Mouse (Mus musculus): ENCODE results near the gene Rnf207.

GRCm38 (mm10) chr4:152260451-152260850 lies 58.3 kb downstream of the Rnf207 start:
- TF ChIP-seq CTCF (IDR thresholded peaks at IDR 0.05; ENCODE audit: low read depth), result no peak
- no peak for TF ChIP-seq EP300 (IDR thresholded peaks at IDR 0.05; ENCODE audit: low read depth)
